Mouse (Mus musculus) cortical plate, adult 2 months (tissue): ENCODE measurements around the gene Ptpru. TPM values are rescaled to one million over a fixed set of nuclear protein-coding genes. Genes with fewer than 3 reads are reported as not detected.

ENCODE experiments used
- H3K27ac ChIP-seq: fragments of 200-500 bp; 2 replicates; pipeline ENCODE4 v1.5.1; 2012; ENCODE audit warnings: low read length, control low read depth, inconsistent platforms; ENCODE audit not compliant: insufficient read depth
- H3K4me1 ChIP-seq: fragments of 200-500 bp; 2 replicates; pipeline ENCODE4 v1.6.1; 2011; ENCODE audit warnings: low read length; ENCODE audit not compliant: control insufficient read depth, insufficient read depth
- H3K4me3 ChIP-seq: fragments of 200-500 bp; 2 replicates; pipeline ENCODE4 v1.5.1; 2011; ENCODE audit warnings: mild to moderate bottlenecking, low read length, control low read depth; ENCODE audit not compliant: insufficient read depth
- CTCF ChIP-seq: fragments of 200-500 bp; IDR thresholded peaks from 2 replicates; pipeline ENCODE4 v1.5.1; 2011; ENCODE audit warnings: mild to moderate bottlenecking, control low read depth, low read length; ENCODE audit not compliant: insufficient read depth; ENCODE audit errors: extremely low read depth
- POLR2A ChIP-seq: fragments of 200-500 bp; IDR thresholded peaks from 2 replicates; pipeline ENCODE4 v1.6.1; 2011; ENCODE audit warnings: mild to moderate bottlenecking, low read length, control low read depth; ENCODE audit not compliant: insufficient read depth; ENCODE audit errors: extremely low read depth
- polyA plus RNA-seq: library from polyadenylated mRNA; depleted of rRNA; stranded (reverse); fragments of >200 nt; gene quantifications from 2 replicates; pipeline ENCODE4 v1.2.3, GENCODE M21; 2012

Ptpru gene
- polyA plus RNA-seq, 1 experiment = 46.1 TPM

GRCm38 (mm10) chr4:131836351-131836881 is 1.7 kb downstream of the Ptpru start:
- no peak overlapping the region for H3K27ac ChIP-seq
- TF ChIP-seq POLR2A = no peak
- no peak for TF ChIP-seq CTCF
- no peaks in the 10 kb centered on the region for H3K4me1 ChIP-seq
- H3K4me3 ChIP-seq = peak overlapping the region; percentile 50

DNA sequence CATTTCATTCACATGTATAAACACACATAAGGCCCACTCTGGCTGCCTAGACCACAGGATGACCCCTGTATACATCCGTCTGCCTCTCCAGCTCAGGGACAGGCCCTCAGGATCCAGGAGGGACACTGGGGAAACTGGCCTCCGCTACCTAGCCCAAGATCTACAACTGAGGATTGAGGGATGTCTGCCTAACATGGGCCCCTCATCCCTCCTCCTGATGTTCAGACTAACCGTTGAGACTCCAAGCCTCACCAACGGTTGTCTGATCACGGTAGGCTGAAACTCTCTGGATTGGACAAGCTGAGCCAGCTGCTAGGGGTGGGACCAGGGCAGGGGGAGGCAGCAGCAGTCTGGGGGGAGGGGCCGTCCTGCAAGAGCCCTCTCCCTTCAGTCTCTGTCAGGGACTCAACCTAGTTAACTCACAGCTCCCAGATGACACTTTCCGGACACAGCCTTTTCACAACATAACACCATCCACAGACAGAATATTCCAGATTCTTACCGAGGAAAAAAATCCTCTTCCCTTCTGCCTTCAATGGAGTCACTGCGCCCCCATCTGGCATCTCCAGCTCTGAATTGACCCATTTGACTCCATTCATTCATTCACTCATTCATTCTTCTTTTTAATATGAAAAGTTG is 4.0 kb downstream of the Ptpru start:
- H3K4me1 ChIP-seq = no peaks in the 10 kb centered on the region
- no peak overlapping the region for H3K27ac ChIP-seq
- TF ChIP-seq CTCF (peak; percentile 68), POLR2A (no peak)

GRCm38 (mm10) chr4:131832759-131833407 is 5.2 kb downstream of the Ptpru start:
- TF ChIP-seq POLR2A (no peak), CTCF (no peak)
- Histone ChIP-seq H3K4me1 (no peaks in the 10 kb centered on the region), H3K4me3 (no peak overlapping the region), H3K27ac (no peak overlapping the region)

More for the DNA sequence above, 4.0 kb downstream of the Ptpru start:
- no peak overlapping the region for H3K4me3 ChIP-seq

DNA sequence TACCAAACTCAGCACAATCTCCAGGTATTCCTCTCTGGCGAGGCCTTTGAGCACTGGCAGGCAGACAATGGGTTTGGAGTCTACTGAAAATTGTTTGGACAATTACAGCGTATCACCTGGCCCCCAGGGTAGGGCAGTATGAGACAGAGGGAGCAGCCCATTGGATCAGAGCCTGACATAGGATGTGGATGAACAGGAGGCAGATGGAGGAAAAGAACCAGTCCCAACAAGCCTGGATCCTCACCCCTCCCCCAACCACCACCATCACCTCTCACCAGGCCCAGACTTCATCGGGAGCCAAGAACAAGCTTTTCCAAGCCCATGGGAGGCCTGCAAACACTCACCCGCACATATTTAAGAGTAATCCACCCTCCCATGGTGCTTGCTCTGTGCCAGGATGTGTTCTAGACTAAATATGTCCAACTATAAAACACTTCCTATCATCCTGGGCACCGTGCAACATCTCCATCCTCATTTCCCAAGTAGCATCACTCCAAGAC is 6.5 kb downstream of the Ptpru start:
- no peak overlapping the region for H3K27ac ChIP-seq
- H3K4me3 ChIP-seq = no peak overlapping the region
- H3K4me1 ChIP-seq = no peaks in the 10 kb centered on the region
- TF ChIP-seq POLR2A = no peak
- TF ChIP-seq CTCF = no peak

DNA sequence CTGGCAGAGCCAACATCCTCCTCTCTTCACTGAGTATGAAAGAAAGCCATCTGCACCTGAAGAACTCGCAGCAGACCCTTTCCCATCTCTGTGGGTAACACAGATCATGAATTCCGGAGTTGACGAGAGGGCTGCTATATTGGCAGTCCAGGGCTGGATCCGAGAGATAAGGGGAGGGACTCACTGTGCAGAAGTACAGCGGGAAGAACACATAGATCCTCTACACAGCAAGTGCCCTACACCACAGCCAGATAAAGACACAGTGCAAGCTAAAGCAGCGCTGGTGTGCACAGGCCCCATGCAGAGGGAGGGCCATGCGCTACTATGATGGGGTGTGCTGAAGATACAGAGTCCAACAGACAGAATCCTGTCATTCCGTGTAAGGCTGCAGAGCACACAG is 9.0 kb downstream of the Ptpru start:
- H3K4me1 ChIP-seq = no peaks in the 10 kb centered on the region
- no peak for TF ChIP-seq CTCF
- TF ChIP-seq POLR2A = no peak
- H3K4me3 ChIP-seq = no peak overlapping the region
- no peak overlapping the region for H3K27ac ChIP-seq

- Histone ChIP-seq H3K4me1 (no peaks in the 10 kb centered on the region), H3K4me3 (no peak overlapping the region), H3K27ac (no peak overlapping the region)
- TF ChIP-seq CTCF (no peak), POLR2A (no peak)
Measured at GRCm38 (mm10) chr4:131826905-131827304, 11.2 kb downstream of the Ptpru start.

- TF ChIP-seq POLR2A (no peak), CTCF (peak; percentile 56)
Measured at GRCm38 (mm10) chr4:131825830-131826229, 12.3 kb downstream of the Ptpru start.

DNA sequence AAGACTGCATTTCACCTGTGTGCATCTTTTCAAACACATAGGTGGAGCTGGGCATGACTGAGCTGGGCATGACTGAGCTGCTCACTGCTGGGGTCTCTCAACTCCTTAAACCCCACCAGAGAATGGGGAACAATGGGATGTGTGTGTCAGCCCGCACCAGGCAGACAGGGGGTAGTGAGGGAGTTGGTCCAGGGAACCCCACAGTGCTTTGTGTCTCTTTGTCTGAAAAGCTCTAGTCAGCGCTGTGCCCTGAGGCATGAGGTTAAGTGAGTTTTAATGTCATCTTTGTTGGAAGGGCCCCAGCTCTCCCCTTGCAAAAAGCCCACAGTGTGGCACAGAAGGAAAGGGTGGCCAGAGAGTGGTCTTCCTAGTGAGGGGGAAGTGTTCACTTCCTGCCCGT is 13.1 kb downstream of the Ptpru start:
- no peak for TF ChIP-seq CTCF
- TF ChIP-seq POLR2A = no peak
- Histone ChIP-seq H3K27ac (no peak overlapping the region), H3K4me3 (no peak overlapping the region), H3K4me1 (peaks cover 3% of the 10 kb centered on the region)

More at GRCm38 (mm10) chr4:131825830-131826229, 12.3 kb downstream of the Ptpru start:
- Histone ChIP-seq H3K4me3 (no peak overlapping the region), H3K27ac (no peak overlapping the region), H3K4me1 (peaks cover 3% of the 10 kb centered on the region)

- no peak overlapping the region for H3K27ac ChIP-seq
- peaks cover 3% of the 10 kb centered on the region for H3K4me1 ChIP-seq
- TF ChIP-seq CTCF (no peak), POLR2A (no peak)
- no peak overlapping the region for H3K4me3 ChIP-seq
Measured at GRCm38 (mm10) chr4:131822583-131822982, 15.5 kb downstream of the Ptpru start.
